Mouse (Mus musculus) hindbrain, embryonic 13.5 days (tissue): ENCODE data around the gene Aatk. TPM values are rescaled to one million over a fixed set of nuclear protein-coding genes. Genes with fewer than 3 reads are reported as not detected.

Experiments
- ATAC-seq: fragments of 200-750 bp; cut with Nextera tagmentation; 2 replicates; pipeline ENCODE4 v1.8.0; 2017; ENCODE audit warnings: moderate TSS enrichment; ENCODE audit not compliant: low FRiP score
- H3K27ac ChIP-seq: fragments of 300-500 bp; sonication (generic); 2 replicates; pipeline ENCODE4 v1.5.1; 2015; ENCODE audit warnings: inconsistent platforms, mild to moderate bottlenecking, moderate library complexity
- H3K27me3 ChIP-seq: fragments of 300-500 bp; sonication (generic); 2 replicates; pipeline ENCODE4 v1.6.1; 2015; ENCODE audit warnings: mild to moderate bottlenecking, inconsistent platforms
- H3K36me3 ChIP-seq: fragments of 300-500 bp; sonication (generic); 2 replicates; pipeline ENCODE4 v1.6.1; 2015; ENCODE audit warnings: mild to moderate bottlenecking, inconsistent platforms
- H3K4me1 ChIP-seq: fragments of 300-500 bp; sonication (generic); replicated peaks from 2 replicates; pipeline ENCODE4 v1.6.1; 2015; ENCODE audit warnings: inconsistent platforms
- H3K4me2 ChIP-seq: fragments of 300-500 bp; sonication (generic); 2 replicates; pipeline ENCODE4 v1.6.1; 2015; ENCODE audit warnings: inconsistent platforms, mild to moderate bottlenecking, moderate library complexity
- H3K4me3 ChIP-seq: fragments of 300-500 bp; sonication (generic); 2 replicates; pipeline ENCODE4 v1.5.1; 2015; ENCODE audit warnings: mild to moderate bottlenecking, inconsistent platforms
- H3K9ac ChIP-seq: fragments of 300-500 bp; sonication (generic); 2 replicates; pipeline ENCODE4 v1.6.1; 2015; ENCODE audit warnings: mild to moderate bottlenecking, inconsistent platforms
- H3K9me3 ChIP-seq: fragments of 300-500 bp; sonication (generic); 2 replicates; pipeline ENCODE4 v1.6.1; 2016; ENCODE audit warnings: inconsistent platforms
- WGBS: fragments of 180-500 bp; shearing (Covaris S2); methylation state at CpG from one replicate; pipeline ENCODE4 v1.1.7; 2015; 5-methylcytosine and 5-hydroxymethylcytosine counted together
- polyA plus RNA-seq: library from polyadenylated mRNA; unstranded; fragments of >200 nt; fragmentation: Nextera tagmentation; extraction: Ambion mirVana; gene quantifications from 2 replicates; pipeline ENCODE4 v1.2.1, GENCODE M21; 2015

The Aatk gene
- polyA plus RNA-seq, 1 experiment from 2014 or later, result 24.1 TPM

- Histone ChIP-seq H3K4me3 (no peak overlapping the region), H3K9me3 (no peaks in the 10 kb centered on the region), H3K27me3 (peaks cover 34% of the 10 kb centered on the region), H3K4me2 (no peak overlapping the region), H3K4me1 (peaks cover 34% of the 10 kb centered on the region), H3K9ac (no peak overlapping the region), H3K27ac (no peak overlapping the region), H3K36me3 (peaks cover 61% of the 10 kb centered on the region)
- 93% methylated on average over 4 of the region's 4 CpGs for WGBS
- no peak for ATAC-seq
These were observed 32.2 kb downstream of the Aatk start for GRCm38 (mm10) chr11:120014758-120015157.

- WGBS, result 14% methylated on average over 21 of the region's 21 CpGs
- Histone ChIP-seq H3K4me1 (peaks cover 31% of the 10 kb centered on the region), H3K9ac (peak overlapping the region; percentile 67; the same call in 1 of the 2 replicates), H3K27ac (peak overlapping the region; percentile 67), H3K9me3 (no peaks in the 10 kb centered on the region), H3K4me3 (peak overlapping the region; percentile 19; the same call in 1 of the 2 replicates), H3K27me3 (peaks cover 34% of the 10 kb centered on the region), H3K4me2 (peak overlapping the region; percentile 51), H3K36me3 (peaks cover 70% of the 10 kb centered on the region)
- peak; percentile 49 for ATAC-seq
These were observed 33.7 kb downstream of the Aatk start for GRCm38 (mm10) chr11:120013174-120013711.

- peak; percentile 25 for ATAC-seq
- H3K4me3 ChIP-seq, result no peak overlapping the region
- no peak overlapping the region for H3K27ac ChIP-seq
- H3K9ac ChIP-seq, result no peak overlapping the region
- no peaks in the 10 kb centered on the region for H3K9me3 ChIP-seq
- peaks cover 34% of the 10 kb centered on the region for H3K27me3 ChIP-seq
- H3K4me2 ChIP-seq, result peak overlapping the region; percentile 34; the same call in 1 of the 2 replicates
- peaks cover 70% of the 10 kb centered on the region for H3K36me3 ChIP-seq
- peaks cover 31% of the 10 kb centered on the region for H3K4me1 ChIP-seq
- WGBS, result 72% methylated on average over 13 of the region's 13 CpGs
These were observed 34.3 kb downstream of the Aatk start for GRCm38 (mm10) chr11:120012702-120013101.

GRCm38 (mm10) chr11:120011761-120012560 lies 35.0 kb downstream of the Aatk start:
- Histone ChIP-seq H3K4me3 (no peak overlapping the region), H3K36me3 (peaks cover 71% of the 10 kb centered on the region), H3K9me3 (no peaks in the 10 kb centered on the region)

GRCm38 (mm10) chr11:120011114-120011760 lies 35.7 kb downstream of the Aatk start:
- Histone ChIP-seq H3K4me1 (peaks cover 31% of the 10 kb centered on the region), H3K9ac (peak overlapping the region; percentile 46; the same call in 1 of the 2 replicates)
- ATAC-seq, result no peak; the same call in 1 of the 2 replicates

More at GRCm38 (mm10) chr11:120011761-120012560, 35.0 kb downstream of the Aatk start:
- Histone ChIP-seq H3K9ac (peak overlapping the region; percentile 46), H3K4me1 (peaks cover 31% of the 10 kb centered on the region), H3K27ac (no peak overlapping the region), H3K27me3 (peaks cover 30% of the 10 kb centered on the region), H3K4me2 (peak overlapping the region; percentile 34)
- WGBS, result 36% methylated on average over 43 of the region's 43 CpGs
- peak; percentile 25 for ATAC-seq

GRCm38 (mm10) chr11:120009937-120010336 lies 37.0 kb downstream of the Aatk start:
- no peak overlapping the region for H3K9ac ChIP-seq
- peaks cover 31% of the 10 kb centered on the region for H3K4me1 ChIP-seq
- peaks cover 25% of the 10 kb centered on the region for H3K27me3 ChIP-seq
- H3K36me3 ChIP-seq, result peaks cover 74% of the 10 kb centered on the region
- no peaks in the 10 kb centered on the region for H3K9me3 ChIP-seq
- ATAC-seq, result no peak
- H3K4me3 ChIP-seq, result no peak overlapping the region
- no peak overlapping the region for H3K27ac ChIP-seq
- H3K4me2 ChIP-seq, result no peak overlapping the region
- WGBS, result 79% methylated on average over 20 of the region's 20 CpGs

More at GRCm38 (mm10) chr11:120011114-120011760, 35.7 kb downstream of the Aatk start:
- H3K27ac ChIP-seq, result no peak overlapping the region
- peaks cover 78% of the 10 kb centered on the region for H3K36me3 ChIP-seq
- peak overlapping the region; percentile 34 for H3K4me2 ChIP-seq
- peaks cover 30% of the 10 kb centered on the region for H3K27me3 ChIP-seq
- 66% methylated on average over 11 of the region's 11 CpGs for WGBS
- no peak overlapping the region for H3K4me3 ChIP-seq
- H3K9me3 ChIP-seq, result no peaks in the 10 kb centered on the region

GRCm38 (mm10) chr11:120008956-120009355 lies 38.0 kb downstream of the Aatk start:
- H3K36me3 ChIP-seq, result peaks cover 74% of the 10 kb centered on the region
- H3K4me2 ChIP-seq, result no peak overlapping the region
- no peak overlapping the region for H3K4me3 ChIP-seq
- no peaks in the 10 kb centered on the region for H3K9me3 ChIP-seq
- ATAC-seq, result no peak
- H3K4me1 ChIP-seq, result peaks cover 26% of the 10 kb centered on the region
- WGBS, result 88% methylated on average over 8 of the region's 8 CpGs
- no peak overlapping the region for H3K9ac ChIP-seq
- peaks cover 19% of the 10 kb centered on the region for H3K27me3 ChIP-seq
- no peak overlapping the region for H3K27ac ChIP-seq

- ATAC-seq, result no peak
- peaks cover 75% of the 10 kb centered on the region for H3K36me3 ChIP-seq
- H3K9ac ChIP-seq, result no peak overlapping the region
- 94% methylated on average over 1 of the region's 1 CpGs for WGBS
- H3K27me3 ChIP-seq, result peaks cover 19% of the 10 kb centered on the region
- H3K4me1 ChIP-seq, result peaks cover 23% of the 10 kb centered on the region
- H3K27ac ChIP-seq, result no peak overlapping the region
- no peaks in the 10 kb centered on the region for H3K9me3 ChIP-seq
- H3K4me2 ChIP-seq, result no peak overlapping the region
- no peak overlapping the region for H3K4me3 ChIP-seq
These were observed 38.5 kb downstream of the Aatk start for GRCm38 (mm10) chr11:120008501-120008900.

- Histone ChIP-seq H3K36me3 (peaks cover 74% of the 10 kb centered on the region), H3K4me2 (no peak overlapping the region), H3K4me1 (peaks cover 17% of the 10 kb centered on the region), H3K27ac (no peak overlapping the region), H3K9ac (no peak overlapping the region), H3K4me3 (no peak overlapping the region), H3K9me3 (no peaks in the 10 kb centered on the region), H3K27me3 (peaks cover 17% of the 10 kb centered on the region)
- ATAC-seq, result no peak
- 83% methylated on average over 4 of the region's 4 CpGs for WGBS
These were observed 39.4 kb downstream of the Aatk start for GRCm38 (mm10) chr11:120007496-120008080.

GRCm38 (mm10) chr11:120005434-120006317 lies 41.3 kb downstream of the Aatk start:
- no peak for ATAC-seq
- Histone ChIP-seq H3K9me3 (no peaks in the 10 kb centered on the region), H3K9ac (no peak overlapping the region), H3K36me3 (peaks cover 56% of the 10 kb centered on the region), H3K4me3 (no peak overlapping the region), H3K27me3 (no peaks in the 10 kb centered on the region), H3K4me2 (no peak overlapping the region), H3K4me1 (peaks cover 6% of the 10 kb centered on the region), H3K27ac (no peak overlapping the region)
- WGBS, result 91% methylated on average over 18 of the region's 18 CpGs

GRCm38 (mm10) chr11:120002634-120003220 lies 44.2 kb downstream of the Aatk start:
- Histone ChIP-seq H3K27me3 (no peaks in the 10 kb centered on the region), H3K4me1 (peaks cover 7% of the 10 kb centered on the region), H3K27ac (no peak overlapping the region), H3K9me3 (no peaks in the 10 kb centered on the region), H3K36me3 (peaks cover 27% of the 10 kb centered on the region), H3K4me2 (no peak overlapping the region), H3K9ac (no peak overlapping the region), H3K4me3 (no peak overlapping the region)
- no peak for ATAC-seq
- 93% methylated on average over 7 of the region's 7 CpGs for WGBS
